Mouse (Mus musculus): ENCODE results near the gene Col1a1. TPM values are rescaled to one million over a fixed set of nuclear protein-coding genes. Genes with fewer than 3 reads are reported as not detected.

Col1a1 gene
- polyA plus RNA-seq (2015; fragmentation: Nextera tagmentation; extraction: Ambion mirVana): 64.3 and 68.9 TPM in 2 replicates

DNA sequence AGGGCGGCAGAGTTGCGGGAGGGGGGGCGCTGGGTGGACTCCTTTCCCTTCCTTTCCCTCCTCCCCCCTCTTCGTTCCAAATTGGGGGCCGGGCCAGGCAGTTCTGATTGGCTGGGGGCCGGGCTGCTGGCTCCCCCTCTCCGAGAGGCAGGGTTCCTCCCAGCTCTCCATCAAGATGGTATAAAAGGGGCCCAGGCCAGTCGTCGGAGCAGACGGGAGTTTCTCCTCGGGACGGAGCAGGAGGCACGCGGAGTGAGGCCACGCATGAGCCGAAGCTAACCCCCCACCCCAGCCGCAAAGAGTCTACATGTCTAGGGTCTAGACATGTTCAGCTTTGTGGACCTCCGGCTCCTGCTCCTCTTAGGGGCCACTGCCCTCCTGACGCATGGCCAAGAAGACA is at the start of gene Col1a1:
Col1a1 (plus strand) TSS at position 180 of the 400 bp plus-strand sequence.
- no peak for DNase-seq (ENCODE audit: low spot score)

DNA sequence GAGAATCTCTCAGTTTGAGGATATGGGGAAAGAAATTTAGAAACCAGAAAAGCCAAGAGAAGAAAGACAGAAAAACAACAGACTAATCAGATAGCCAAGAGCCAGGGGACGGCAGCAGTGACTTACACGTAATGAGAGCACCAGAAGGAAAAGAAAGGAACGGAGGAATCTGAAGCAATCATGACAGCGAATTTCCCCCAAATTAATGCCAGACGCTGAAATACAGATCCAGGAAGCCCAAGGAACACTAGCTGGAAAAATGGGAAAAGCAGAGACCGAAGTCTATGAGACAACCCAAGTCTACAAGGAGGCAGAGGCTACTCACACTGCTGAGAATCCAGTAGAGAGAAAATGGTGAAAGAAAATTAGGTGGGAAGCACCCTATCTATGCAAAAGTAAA is 44.9 kb upstream of the Col1a1 start:
- no peak for DNase-seq (ENCODE audit: low spot score)

DNA sequence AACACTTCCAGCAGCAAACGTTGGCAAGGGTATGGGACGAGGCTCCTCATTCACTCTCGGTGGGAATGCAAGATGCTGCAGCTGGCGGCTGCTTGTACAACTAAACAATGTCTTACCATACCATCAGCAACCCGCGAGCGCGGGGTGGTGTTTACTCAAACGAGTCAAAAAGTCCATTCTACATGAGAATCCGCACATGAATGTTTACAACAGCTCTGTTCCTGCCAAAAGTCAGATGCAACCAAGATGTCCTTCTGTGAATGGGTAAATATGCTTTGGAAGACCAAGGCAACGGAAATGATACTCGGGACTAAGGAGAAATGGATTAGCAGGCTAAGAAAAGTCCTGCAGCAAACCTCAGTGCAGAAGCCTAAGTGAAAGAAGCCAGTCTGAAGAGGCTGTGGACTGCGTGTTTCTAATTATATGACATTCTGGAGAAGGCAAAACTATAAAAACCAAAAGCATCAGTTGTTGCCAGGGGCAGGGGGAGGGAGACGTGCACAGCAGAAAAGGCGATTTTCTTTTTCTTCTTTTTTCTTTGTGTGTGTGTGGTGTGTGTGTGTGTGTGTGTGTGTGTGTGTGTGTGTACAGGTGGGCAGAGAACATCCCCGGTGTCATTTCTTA is 39.2 kb upstream of the Col1a1 start:
- DNase-seq (ENCODE audit: low spot score): no peak

DNA sequence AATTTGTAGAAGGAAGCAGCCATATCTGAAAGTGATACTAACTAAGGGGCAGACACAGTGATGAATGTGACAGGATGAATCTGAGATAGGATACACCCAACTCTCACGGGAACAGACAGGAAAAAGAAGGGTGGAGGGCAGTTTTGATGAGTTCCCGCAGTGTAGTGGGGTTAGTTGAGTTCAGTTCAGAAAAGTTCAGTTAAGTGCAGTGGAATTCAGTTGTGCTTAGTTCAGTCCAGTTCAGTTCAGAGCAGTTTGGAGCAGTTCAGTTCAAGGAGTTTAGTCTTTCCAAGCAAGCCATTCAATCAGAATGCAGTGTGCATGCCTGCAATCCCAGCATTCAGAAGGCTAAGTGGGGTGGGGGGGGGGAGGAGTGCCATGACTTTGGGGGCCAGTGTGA is 34.8 kb upstream of the Col1a1 start:
- no peak for DNase-seq (ENCODE audit: low spot score)

DNA sequence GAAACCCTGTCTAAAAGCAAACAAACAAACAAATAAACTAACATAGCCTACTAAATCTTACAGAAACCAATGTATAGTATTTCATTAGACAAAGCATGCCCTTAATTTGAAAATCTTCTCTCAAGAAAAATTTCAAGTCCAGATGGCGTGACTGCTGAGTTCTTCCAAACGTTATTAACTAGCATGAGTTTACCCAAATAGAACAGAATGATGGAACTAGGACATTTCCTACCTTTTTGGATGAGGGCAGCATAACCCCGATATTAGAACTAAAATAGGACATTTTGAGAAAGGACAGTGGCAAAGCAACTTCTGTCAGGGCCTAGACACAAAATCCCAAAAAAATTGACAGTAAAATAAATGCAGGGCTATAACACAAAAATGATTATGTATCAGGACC is 31.7 kb upstream of the Col1a1 start:
- no peak for DNase-seq (ENCODE audit: low spot score)

- DNase-seq (ENCODE audit: low spot score): no peak
Observed at GRCm38 (mm10) chr11:94910971-94911370, 25.1 kb upstream of the Col1a1 start.

- no peak for DNase-seq (ENCODE audit: low spot score)
Observed at GRCm38 (mm10) chr11:94912568-94912967, 23.5 kb upstream of the Col1a1 start.

DNA sequence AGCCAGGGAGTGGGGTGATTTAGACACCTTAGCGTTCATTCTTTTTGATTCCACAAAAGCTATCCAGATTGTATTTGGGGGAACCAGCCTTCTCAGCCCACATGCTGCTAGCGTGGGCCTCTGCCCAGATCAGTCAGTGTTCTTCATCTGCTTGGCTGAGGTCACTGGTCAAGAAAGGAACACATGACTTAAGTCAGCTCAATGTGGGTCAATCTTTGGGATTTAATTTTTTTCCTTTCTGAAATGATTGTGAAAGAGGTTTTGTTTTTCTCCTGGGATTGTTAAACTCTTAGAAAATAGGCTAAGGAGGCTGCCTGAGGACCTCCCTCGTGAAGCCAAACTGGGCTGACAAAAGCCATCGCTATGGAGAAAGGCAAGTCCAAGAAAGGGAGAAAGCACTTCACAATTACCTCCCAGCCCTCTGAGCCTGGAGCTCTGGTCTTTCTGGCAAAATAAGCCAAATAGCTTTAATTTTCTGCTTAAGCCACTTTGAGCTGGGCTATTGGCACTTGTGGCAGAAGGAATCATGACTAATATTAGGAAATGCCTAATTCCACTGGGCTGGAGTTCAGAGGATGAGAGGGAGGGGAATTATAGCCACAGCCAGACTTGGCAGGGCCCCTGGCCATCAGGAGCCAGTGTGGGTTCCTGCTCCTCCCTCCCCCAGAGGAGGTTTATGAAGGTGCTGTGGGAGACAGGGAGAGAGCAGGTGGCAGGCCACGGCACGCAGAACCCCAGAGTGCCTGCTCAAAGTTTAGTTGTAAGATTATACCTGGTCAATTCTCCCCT is 22.5 kb upstream of the Col1a1 start:
- DNase-seq (ENCODE audit: low spot score): no peak

- no peak for DNase-seq (ENCODE audit: low spot score)
Observed at GRCm38 (mm10) chr11:94915675-94916403, 20.2 kb upstream of the Col1a1 start.

GRCm38 (mm10) chr11:94916477-94916876 is 19.5 kb upstream of the Col1a1 start:
- DNase-seq (ENCODE audit: low spot score): no peak

- no peak for DNase-seq (ENCODE audit: low spot score)
Observed at GRCm38 (mm10) chr11:94917717-94918116, 18.3 kb upstream of the Col1a1 start.

DNA sequence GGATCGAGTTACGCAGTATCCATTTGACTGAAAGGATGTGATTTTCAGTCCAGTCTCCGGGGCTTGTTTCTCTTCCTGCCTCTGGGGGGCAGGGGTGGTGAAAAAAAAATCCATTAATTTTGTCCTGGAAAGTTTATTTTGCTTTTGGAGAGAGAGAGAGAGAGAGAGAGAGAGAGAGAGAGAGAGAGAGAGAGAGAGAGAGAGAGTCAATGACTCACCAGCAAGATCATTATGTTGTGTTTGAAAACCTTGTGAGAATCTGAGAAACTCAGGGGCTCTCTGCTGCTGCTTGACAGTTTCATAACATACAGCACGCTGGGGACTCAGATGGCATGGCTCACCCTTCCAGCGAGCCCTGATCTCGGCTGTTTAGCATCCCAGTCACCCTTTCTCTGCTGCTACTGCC is 15.0 kb upstream of the Col1a1 start:
- no peak for DNase-seq (ENCODE audit: low spot score)

DNA sequence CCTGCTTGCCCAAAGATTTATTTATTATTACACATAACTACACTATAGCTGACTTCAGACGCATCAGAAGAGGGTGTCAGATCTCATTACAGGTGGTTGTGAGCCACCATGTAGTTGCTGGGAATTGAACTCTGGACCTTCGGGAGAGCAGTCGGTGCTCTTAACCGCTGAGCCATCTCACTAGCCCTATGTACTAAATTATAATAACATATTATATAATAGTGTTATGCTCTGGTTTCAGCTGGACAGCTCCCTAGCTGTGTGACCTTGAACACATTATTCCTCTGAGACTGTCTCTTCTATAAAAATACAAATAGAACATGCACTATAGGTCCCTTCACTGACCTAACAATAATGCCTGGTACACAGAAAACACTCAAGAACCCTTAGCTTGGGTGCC is 11.0 kb upstream of the Col1a1 start:
- no peak for DNase-seq (ENCODE audit: low spot score)

GRCm38 (mm10) chr11:94926431-94926830 is 9.6 kb upstream of the Col1a1 start:
- no peak for DNase-seq (ENCODE audit: low spot score)

GRCm38 (mm10) chr11:94927771-94928291 is 8.2 kb upstream of the Col1a1 start:
- DNase-seq (ENCODE audit: low spot score): no peak

DNA sequence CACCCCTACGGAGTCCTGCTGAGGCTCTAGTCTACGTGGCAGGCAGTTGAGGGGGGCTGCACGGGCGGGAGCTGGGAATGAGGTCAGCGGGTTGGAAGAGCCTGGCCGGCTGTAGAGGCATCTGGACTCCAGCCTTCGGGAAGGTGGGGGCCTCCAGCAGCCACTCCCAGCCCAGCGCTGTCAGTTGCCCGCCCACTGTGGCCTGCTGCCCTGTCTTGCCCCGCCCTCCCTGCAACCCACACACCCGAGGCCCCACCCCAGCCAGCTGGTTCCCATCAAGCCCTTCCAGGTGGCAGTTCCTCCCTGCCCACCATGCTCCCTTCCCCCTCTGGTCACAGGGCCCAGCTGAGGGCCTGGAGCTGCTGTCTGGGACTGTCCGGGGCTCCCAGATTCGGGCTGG is 7.2 kb upstream of the Col1a1 start:
- peak; percentile 31 for DNase-seq (ENCODE audit: low spot score)

DNA sequence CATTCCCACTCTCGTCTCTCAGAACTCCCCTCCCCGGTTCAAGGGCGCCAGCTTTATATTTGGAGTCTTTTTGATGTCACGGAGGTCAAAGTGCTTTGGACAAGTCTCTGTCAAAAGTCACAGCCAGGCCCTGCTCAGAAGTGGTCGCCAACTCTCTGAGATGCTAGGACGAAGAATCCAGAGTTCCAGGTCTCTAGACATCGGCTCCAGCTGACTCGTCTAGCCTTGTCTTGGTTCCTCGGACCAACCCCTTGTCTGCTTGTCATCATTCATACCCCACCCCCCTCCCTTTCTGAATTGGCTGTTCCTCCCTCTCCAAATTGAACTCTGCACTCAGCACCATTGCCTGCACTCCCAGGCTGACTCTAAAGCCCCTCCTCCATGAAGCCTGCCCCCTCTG is 6.4 kb upstream of the Col1a1 start:
- DNase-seq (ENCODE audit: low spot score): no peak

- DNase-seq (ENCODE audit: low spot score): no peak
Observed at GRCm38 (mm10) chr11:94930151-94930550, 5.9 kb upstream of the Col1a1 start.

DNA sequence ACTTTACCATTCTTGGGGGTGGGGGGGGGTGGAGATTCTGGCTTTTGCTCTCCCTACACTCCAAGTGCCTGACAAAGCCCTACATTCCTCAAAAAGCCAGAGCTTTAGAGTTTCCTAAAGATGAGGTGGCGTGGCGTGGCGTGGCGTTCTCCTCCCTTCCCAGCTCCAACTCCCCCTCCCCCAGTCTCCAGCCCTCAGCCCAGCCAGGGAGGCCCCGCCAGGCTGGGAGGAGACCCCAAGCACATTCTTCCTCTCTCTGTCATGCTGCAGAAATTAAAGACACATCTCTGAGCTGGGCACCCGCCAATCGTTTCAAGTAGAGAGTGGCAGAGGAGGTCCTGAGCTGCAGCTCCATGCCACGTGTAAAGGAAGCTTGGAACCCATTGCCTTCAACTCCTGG is 2.4 kb upstream of the Col1a1 start:
- DNase-seq (ENCODE audit: low spot score): no peak

DNA sequence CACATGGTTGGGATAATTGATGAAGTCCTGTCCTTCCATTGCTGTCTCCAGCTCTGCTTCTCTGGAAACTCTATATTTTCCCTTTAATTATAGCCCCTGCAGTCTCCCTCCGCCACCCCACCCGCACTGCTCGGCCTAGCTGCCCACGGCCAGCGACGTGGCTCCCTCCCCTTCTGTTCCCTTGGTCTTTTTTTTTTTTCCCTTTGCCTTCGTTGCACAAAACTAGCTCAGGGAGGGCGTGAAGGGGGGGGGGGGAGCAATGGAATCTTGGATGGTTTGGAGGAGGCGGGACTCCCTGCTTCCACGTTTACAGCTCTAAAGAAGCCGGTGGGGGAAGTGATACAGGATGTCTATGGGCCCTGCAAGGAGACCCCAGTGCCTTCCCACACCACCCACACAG is 1.5 kb upstream of the Col1a1 start:
- no peak for DNase-seq (ENCODE audit: low spot score)

- peak; percentile 81 for DNase-seq (ENCODE audit: low spot score)
Observed at GRCm38 (mm10) chr11:94936851-94937295, 849 bp downstream of the Col1a1 start.

GRCm38 (mm10) chr11:94937335-94937781 is 1.3 kb downstream of the Col1a1 start:
- no peak for DNase-seq (ENCODE audit: low spot score)
